Mouse (Mus musculus) G1E (cell line): ENCODE results near the gene Pdcd1lg2.

Experiments
- CTCF ChIP-seq: IDR thresholded peaks from 2 replicates; pipeline ENCODE4 v1.5.1; 2012; ENCODE audit warnings: low read depth, low read length, inconsistent platforms, mixed read lengths
- TAL1 ChIP-seq: conservative IDR thresholded peaks from 2 replicates; pipeline ENCODE4 v1.6.1; 2012; ENCODE audit warnings: low read depth, low read length, inconsistent platforms, mixed read lengths

DNA sequence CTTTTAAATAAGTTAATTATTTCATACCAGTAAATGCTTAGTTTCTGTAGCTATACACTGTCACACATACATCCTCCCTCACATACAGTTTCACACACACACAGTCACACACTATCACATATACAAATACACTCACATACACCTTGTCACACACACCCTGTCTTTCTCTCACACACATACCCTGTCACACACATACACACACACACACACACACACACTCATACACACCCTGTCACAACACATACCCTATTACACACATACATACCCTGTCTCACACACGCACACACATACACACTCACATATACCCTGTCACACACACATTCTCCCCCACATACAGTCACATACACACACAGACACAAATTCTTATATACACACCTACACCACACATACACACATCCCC is 47.3 kb downstream of the Pdcd1lg2 start:
- TF ChIP-seq CTCF (no peak), TAL1 (no peak)
